Mouse (Mus musculus) erythroblast, embryonic 14.5 days (primary cell): ENCODE results near the gene Lypd5. TPM values are rescaled to one million over a fixed set of nuclear protein-coding genes. Genes with fewer than 3 reads are reported as not detected.

ENCODE experiments used
- H3K27me3 ChIP-seq: 2 replicates; pipeline ENCODE4 v1.6.1; 2012; ENCODE audit warnings: inconsistent platforms; ENCODE audit not compliant: control insufficient read depth
- H3K36me3 ChIP-seq: 2 replicates; pipeline ENCODE4 v1.6.1; 2012; ENCODE audit warnings: mild to moderate bottlenecking, inconsistent platforms; ENCODE audit not compliant: control insufficient read depth
- H3K4me1 ChIP-seq: 2 replicates; pipeline ENCODE4 v1.6.1; 2012; ENCODE audit warnings: inconsistent platforms; ENCODE audit not compliant: control insufficient read depth
- H3K4me3 ChIP-seq: replicated peaks from 2 replicates; pipeline ENCODE3; 2012; ENCODE audit warnings: moderate library complexity, mild to moderate bottlenecking, inconsistent platforms
- H3K9me3 ChIP-seq: 2 replicates; pipeline ENCODE4 v1.6.1; 2012; ENCODE audit warnings: low read length, inconsistent platforms, mixed read lengths; ENCODE audit not compliant: control insufficient read depth
- GATA1 ChIP-seq: IDR thresholded peaks from 2 replicates; pipeline ENCODE4 v1.6.1; 2012; ENCODE audit warnings: low read length, inconsistent platforms, mixed read lengths
- TAL1 ChIP-seq: IDR thresholded peaks from 3 replicates; pipeline ENCODE4 v1.6.1; 2012; ENCODE audit warnings: low read length, inconsistent platforms, mixed read lengths
- polyA plus RNA-seq: library from polyadenylated mRNA; stranded (reverse); fragments of >175 nt; gene quantifications from 2 replicates; pipeline ENCODE4 v1.2.3, GENCODE M21; 2012

Gene Lypd5
- polyA plus RNA-seq, 1 experiment, result not detected

GRCm38 (mm10) chr7:24326273-24327135 lies 22.5 kb upstream of the Lypd5 start:
- peaks cover 16% of the 10 kb centered on the region for H3K27me3 ChIP-seq
- no peak for TF ChIP-seq GATA1
- TF ChIP-seq TAL1, result no peak
- no peaks in the 10 kb centered on the region for H3K36me3 ChIP-seq
- H3K9me3 ChIP-seq, result peaks cover 11% of the 10 kb centered on the region
- H3K4me1 ChIP-seq, result no peaks in the 10 kb centered on the region
- no peak overlapping the region for H3K4me3 ChIP-seq

- H3K9me3 ChIP-seq, result peaks cover 11% of the 10 kb centered on the region
- no peak overlapping the region for H3K4me3 ChIP-seq
- H3K27me3 ChIP-seq, result peaks cover 16% of the 10 kb centered on the region
- no peak for TF ChIP-seq GATA1
- TF ChIP-seq TAL1, result no peak
- H3K36me3 ChIP-seq, result no peaks in the 10 kb centered on the region
- no peaks in the 10 kb centered on the region for H3K4me1 ChIP-seq
Observed at GRCm38 (mm10) chr7:24327281-24327975, 21.6 kb upstream of the Lypd5 start.

GRCm38 (mm10) chr7:24333304-24333986 lies 15.6 kb upstream of the Lypd5 start, which contains the start of gene Tescl:
TSS of gene Tescl (minus strand) at chr7:24333936.
- TF ChIP-seq GATA1 (no peak), TAL1 (no peak)
- H3K27me3 ChIP-seq, result peaks cover 27% of the 10 kb centered on the region
- H3K9me3 ChIP-seq, result peaks cover 6% of the 10 kb centered on the region; the same call in 1 of the 2 replicates
- no peaks in the 10 kb centered on the region for H3K36me3 ChIP-seq
- no peaks in the 10 kb centered on the region for H3K4me1 ChIP-seq
- no peak within 1 kb of the TSS for H3K4me3 ChIP-seq

- TF ChIP-seq GATA1 (no peak), TAL1 (no peak)
- Histone ChIP-seq H3K27me3 (peaks cover 27% of the 10 kb centered on the region), H3K4me3 (no peak overlapping the region), H3K4me1 (no peaks in the 10 kb centered on the region), H3K36me3 (no peaks in the 10 kb centered on the region), H3K9me3 (peaks cover 6% of the 10 kb centered on the region; the same call in 1 of the 2 replicates)
Observed at GRCm38 (mm10) chr7:24335699-24336309, 13.2 kb upstream of the Lypd5 start.

- no peak overlapping the region for H3K4me3 ChIP-seq
- H3K36me3 ChIP-seq, result no peaks in the 10 kb centered on the region
- no peaks in the 10 kb centered on the region for H3K4me1 ChIP-seq
- peaks cover 5% of the 10 kb centered on the region; the same call in 1 of the 2 replicates for H3K9me3 ChIP-seq
- TF ChIP-seq TAL1, result no peak
- TF ChIP-seq GATA1, result no peak
- H3K27me3 ChIP-seq, result peaks cover 20% of the 10 kb centered on the region
Observed at GRCm38 (mm10) chr7:24338241-24338640, 10.8 kb upstream of the Lypd5 start.

GRCm38 (mm10) chr7:24343701-24344272 lies 5.2 kb upstream of the Lypd5 start:
- no peaks in the 10 kb centered on the region for H3K27me3 ChIP-seq
- H3K4me3 ChIP-seq, result no peak overlapping the region
- H3K36me3 ChIP-seq, result no peaks in the 10 kb centered on the region
- no peaks in the 10 kb centered on the region for H3K4me1 ChIP-seq
- no peak for TF ChIP-seq GATA1
- TF ChIP-seq TAL1, result no peak
- H3K9me3 ChIP-seq, result no peaks in the 10 kb centered on the region

GRCm38 (mm10) chr7:24346444-24346843 lies 2.6 kb upstream of the Lypd5 start:
- no peak for TF ChIP-seq TAL1
- no peak for TF ChIP-seq GATA1
- Histone ChIP-seq H3K9me3 (no peaks in the 10 kb centered on the region), H3K4me1 (no peaks in the 10 kb centered on the region), H3K4me3 (no peak overlapping the region), H3K36me3 (no peaks in the 10 kb centered on the region), H3K27me3 (peaks cover 3% of the 10 kb centered on the region; the same call in 1 of the 2 replicates)

- Histone ChIP-seq H3K9me3 (peaks cover 6% of the 10 kb centered on the region), H3K4me1 (peaks cover 3% of the 10 kb centered on the region), H3K36me3 (no peaks in the 10 kb centered on the region), H3K4me3 (no peak overlapping the region), H3K27me3 (peaks cover 12% of the 10 kb centered on the region)
- TF ChIP-seq GATA1 (no peak), TAL1 (no peak)
Observed at GRCm38 (mm10) chr7:24355646-24356045, 6.7 kb downstream of the Lypd5 start.
